Mouse (Mus musculus) erythroblast, embryonic 14.5 days (primary cell): ENCODE data around the gene Aida. TPM values are rescaled to one million over a fixed set of nuclear protein-coding genes. Genes with fewer than 3 reads are reported as not detected.
"Not testable (repeated sequence)": the region's sequence is repeated elsewhere in the genome, so short reads cannot be mapped to it uniquely, and the experiment has no call there.

Source experiments
- H3K27me3 ChIP-seq: 2 replicates; pipeline ENCODE4 v1.6.1; 2012; ENCODE audit warnings: inconsistent platforms; ENCODE audit not compliant: control insufficient read depth
- H3K36me3 ChIP-seq: 2 replicates; pipeline ENCODE4 v1.6.1; 2012; ENCODE audit warnings: mild to moderate bottlenecking, inconsistent platforms; ENCODE audit not compliant: control insufficient read depth
- H3K4me1 ChIP-seq: 2 replicates; pipeline ENCODE4 v1.6.1; 2012; ENCODE audit warnings: inconsistent platforms; ENCODE audit not compliant: control insufficient read depth
- H3K4me3 ChIP-seq: replicated peaks from 2 replicates; pipeline ENCODE3; 2012; ENCODE audit warnings: moderate library complexity, mild to moderate bottlenecking, inconsistent platforms
- H3K9me3 ChIP-seq: 2 replicates; pipeline ENCODE4 v1.6.1; 2012; ENCODE audit warnings: low read length, inconsistent platforms, mixed read lengths; ENCODE audit not compliant: control insufficient read depth
- GATA1 ChIP-seq: IDR thresholded peaks from 2 replicates; pipeline ENCODE4 v1.6.1; 2012; ENCODE audit warnings: low read length, inconsistent platforms, mixed read lengths
- TAL1 ChIP-seq: IDR thresholded peaks from 3 replicates; pipeline ENCODE4 v1.6.1; 2012; ENCODE audit warnings: low read length, inconsistent platforms, mixed read lengths
- polyA plus RNA-seq: library from polyadenylated mRNA; stranded (reverse); fragments of >175 nt; gene quantifications from 2 replicates; pipeline ENCODE4 v1.2.3, GENCODE M21; 2012

The Aida gene
- polyA plus RNA-seq, 1 experiment, result 3.7 TPM

- Histone ChIP-seq H3K4me3 (no peak overlapping the region), H3K9me3 (no peaks in the 10 kb centered on the region), H3K36me3 (peaks cover 69% of the 10 kb centered on the region), H3K27me3 (no peaks in the 10 kb centered on the region), H3K4me1 (no peaks in the 10 kb centered on the region)
- TF ChIP-seq GATA1 (no peak), TAL1 (no peak)
Observed at GRCm38 (mm10) chr1:183307555-183307954, 11.2 kb downstream of the Aida start.

- Histone ChIP-seq H3K4me3 (no peak overlapping the region), H3K4me1 (no peaks in the 10 kb centered on the region), H3K27me3 (no peaks in the 10 kb centered on the region), H3K9me3 (no peaks in the 10 kb centered on the region), H3K36me3 (peaks cover 77% of the 10 kb centered on the region)
- TF ChIP-seq GATA1 (no peak), TAL1 (no peak)
Observed at GRCm38 (mm10) chr1:183308476-183308875, 12.1 kb downstream of the Aida start.

- H3K27me3 ChIP-seq, H3K4me3 ChIP-seq, H3K4me1 ChIP-seq, H3K9me3 ChIP-seq: not testable (repeated sequence)
- peaks cover 83% of the 10 kb centered on the region for H3K36me3 ChIP-seq
Observed at GRCm38 (mm10) chr1:183309601-183310000, 13.2 kb downstream of the Aida start.

GRCm38 (mm10) chr1:183312076-183312475, 15.7 kb downstream of the Aida start:
- no peak for TF ChIP-seq GATA1
- no peak for TF ChIP-seq TAL1
- H3K9me3 ChIP-seq, result no peaks in the 10 kb centered on the region
- peaks cover 92% of the 10 kb centered on the region for H3K36me3 ChIP-seq
- H3K27me3 ChIP-seq, result no peaks in the 10 kb centered on the region
- H3K4me3 ChIP-seq, result no peak overlapping the region
- H3K4me1 ChIP-seq, result no peaks in the 10 kb centered on the region

- peaks cover 95% of the 10 kb centered on the region for H3K36me3 ChIP-seq
- no peaks in the 10 kb centered on the region for H3K4me1 ChIP-seq
- no peaks in the 10 kb centered on the region for H3K27me3 ChIP-seq
- TF ChIP-seq GATA1 (no peak), TAL1 (no peak)
- H3K4me3 ChIP-seq, result no peak overlapping the region
- no peaks in the 10 kb centered on the region for H3K9me3 ChIP-seq
Observed at GRCm38 (mm10) chr1:183315783-183316182, 19.4 kb downstream of the Aida start.

- no peaks in the 10 kb centered on the region for H3K27me3 ChIP-seq
- peaks cover 97% of the 10 kb centered on the region for H3K36me3 ChIP-seq
- no peak overlapping the region for H3K4me3 ChIP-seq
- peaks cover 6% of the 10 kb centered on the region for H3K9me3 ChIP-seq
- H3K4me1 ChIP-seq, result no peaks in the 10 kb centered on the region
- TF ChIP-seq GATA1 (no peak), TAL1 (no peak)
Observed at GRCm38 (mm10) chr1:183320708-183321107, 24.3 kb downstream of the Aida start.

- peaks cover 97% of the 10 kb centered on the region for H3K36me3 ChIP-seq
- H3K27me3 ChIP-seq, H3K4me3 ChIP-seq, H3K9me3 ChIP-seq, H3K4me1 ChIP-seq: not testable (repeated sequence)
Observed at GRCm38 (mm10) chr1:183322496-183322895, 26.1 kb downstream of the Aida start.

- Histone ChIP-seq H3K4me3 (no peak overlapping the region), H3K36me3 (peaks cover 97% of the 10 kb centered on the region), H3K27me3 (no peaks in the 10 kb centered on the region), H3K9me3 (peaks cover 6% of the 10 kb centered on the region), H3K4me1 (no peaks in the 10 kb centered on the region)
- no peak for TF ChIP-seq GATA1
- no peak for TF ChIP-seq TAL1
Observed at GRCm38 (mm10) chr1:183323923-183324322, 27.5 kb downstream of the Aida start.

- TF ChIP-seq GATA1 (no peak), TAL1 (no peak)
- Histone ChIP-seq H3K36me3 (peaks cover 97% of the 10 kb centered on the region), H3K9me3 (peaks cover 6% of the 10 kb centered on the region), H3K27me3 (no peaks in the 10 kb centered on the region), H3K4me1 (no peaks in the 10 kb centered on the region), H3K4me3 (no peak overlapping the region)
Observed at GRCm38 (mm10) chr1:183324433-183324832, 28.0 kb downstream of the Aida start.

GRCm38 (mm10) chr1:183327171-183327570, 30.8 kb downstream of the Aida start:
- no peak overlapping the region for H3K4me3 ChIP-seq
- H3K36me3 ChIP-seq, result peaks cover 99% of the 10 kb centered on the region
- peaks cover 9% of the 10 kb centered on the region for H3K9me3 ChIP-seq
- TF ChIP-seq TAL1, result no peak
- no peak for TF ChIP-seq GATA1
- no peaks in the 10 kb centered on the region for H3K4me1 ChIP-seq
- no peaks in the 10 kb centered on the region for H3K27me3 ChIP-seq
